Mouse (Mus musculus): ENCODE data around the gene Rpl35a.

DNA sequence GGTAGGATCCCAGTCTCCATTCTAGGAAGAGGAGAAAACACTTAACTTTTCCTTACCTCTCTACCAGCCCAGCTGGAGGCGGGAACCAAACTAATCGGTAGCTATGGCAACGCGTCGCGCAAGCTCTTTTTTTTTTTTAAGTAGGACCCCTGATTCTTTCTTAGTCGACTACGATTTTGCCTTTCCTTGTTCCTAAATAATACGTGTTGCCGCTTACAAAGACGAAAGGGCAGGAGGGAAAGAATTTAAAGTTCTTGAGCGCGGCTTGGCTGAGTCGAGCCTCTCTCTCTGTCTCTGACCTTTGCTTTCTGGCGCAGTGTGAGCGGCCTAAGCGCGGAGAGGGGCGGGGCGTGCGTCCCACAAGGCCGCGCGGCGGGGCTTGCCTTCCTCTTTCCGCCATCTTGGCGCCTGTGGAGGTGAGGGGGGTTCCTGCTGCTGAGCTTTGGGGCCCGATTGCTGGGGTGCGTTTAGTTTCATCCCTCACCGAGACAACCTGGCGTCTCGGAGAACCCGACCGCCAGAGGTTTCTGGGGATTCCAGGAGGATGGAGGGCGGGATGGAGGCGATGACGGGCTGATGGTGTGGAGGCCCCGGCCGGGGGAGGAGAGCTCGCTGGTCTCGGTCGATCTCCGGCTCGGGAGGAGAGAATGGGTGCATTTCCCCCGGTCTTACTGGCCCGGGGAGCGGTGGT, at the start of gene Rpl35a, which contains the start of gene Iqcg:
- TF ChIP-seq CTCF (IDR thresholded peaks at IDR 0.05; ENCODE audit: control insufficient read depth, insufficient read depth, insufficient replicate concordance, low read depth, low read length) (no peak), POLR2A (IDR thresholded peaks at IDR 0.05; ENCODE audit: control insufficient read depth, low read depth, low read length) (peak; percentile 92)
